Mouse (Mus musculus) olfactory bulb, adult 2 months (tissue): Measurements from ENCODE around the gene Zfp846.

Experiments used
- CTCF ChIP-seq: fragments of 200-500 bp; IDR thresholded peaks from 2 replicates; pipeline ENCODE4 v1.5.1; 2012; ENCODE audit warnings: low read depth, mild to moderate bottlenecking, low read length, moderate library complexity; ENCODE audit not compliant: insufficient read depth
- POLR2A ChIP-seq: fragments of 200-500 bp; IDR thresholded peaks from 2 replicates; pipeline ENCODE4 v1.6.1; 2012; ENCODE audit warnings: mild to moderate bottlenecking, low read depth, low read length, moderate library complexity; ENCODE audit not compliant: insufficient read depth

DNA sequence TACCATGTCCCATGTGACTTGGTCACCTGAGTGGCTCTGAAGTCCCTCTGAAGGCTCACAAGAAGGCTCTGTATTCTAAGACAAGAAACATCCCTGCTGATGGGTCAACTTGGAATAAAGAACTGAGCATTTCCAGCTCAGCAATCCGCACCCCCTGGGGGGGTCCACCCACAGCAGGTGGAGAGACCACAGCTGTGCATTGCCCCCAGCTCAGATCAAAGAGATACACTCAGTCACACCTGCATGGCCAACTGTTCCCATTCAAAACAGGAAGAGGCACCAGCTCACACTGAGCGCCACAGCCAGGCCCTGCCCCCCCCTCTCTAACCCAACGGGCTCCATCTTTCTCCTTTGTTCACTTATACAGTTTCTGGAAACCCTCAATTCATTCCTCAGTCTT, 55.2 kb downstream of the Zfp846 start:
- TF ChIP-seq POLR2A: no peak
- TF ChIP-seq CTCF: no peak
